Mouse (Mus musculus): ENCODE measurements at regions not wholly inside any gene's neighbourhood (a gene's known extent, or its start where the extent isn't known, plus 50 kb on each side); places are given as distances from the start of the nearest gene placed in this dataset.
A peak's percentile ranks its signal among the peaks of the same experiment; 100 is the strongest.

DNA sequence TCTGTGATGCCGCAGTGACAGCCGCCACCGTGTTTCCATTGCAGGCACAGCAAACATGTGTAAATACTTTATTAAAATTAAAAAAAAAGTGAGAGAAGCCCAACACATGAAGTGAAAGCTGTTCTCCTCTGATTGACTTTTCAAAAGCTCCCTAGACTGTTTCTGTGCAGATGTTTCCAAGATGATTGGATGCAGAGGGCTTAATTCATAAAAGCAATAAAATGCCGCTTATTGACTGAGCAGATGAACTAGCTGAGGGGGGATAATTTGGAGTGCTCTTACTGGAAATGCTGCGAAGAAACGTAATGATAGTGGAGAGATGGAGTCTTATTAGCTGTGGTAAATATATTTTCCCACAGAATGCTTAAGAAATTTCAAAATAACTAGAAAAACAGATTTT lies 170.4 kb downstream of the Rnf144a start:
- no peak for DNase-seq (ENCODE audit: low spot score in 2 of 2)

DNA sequence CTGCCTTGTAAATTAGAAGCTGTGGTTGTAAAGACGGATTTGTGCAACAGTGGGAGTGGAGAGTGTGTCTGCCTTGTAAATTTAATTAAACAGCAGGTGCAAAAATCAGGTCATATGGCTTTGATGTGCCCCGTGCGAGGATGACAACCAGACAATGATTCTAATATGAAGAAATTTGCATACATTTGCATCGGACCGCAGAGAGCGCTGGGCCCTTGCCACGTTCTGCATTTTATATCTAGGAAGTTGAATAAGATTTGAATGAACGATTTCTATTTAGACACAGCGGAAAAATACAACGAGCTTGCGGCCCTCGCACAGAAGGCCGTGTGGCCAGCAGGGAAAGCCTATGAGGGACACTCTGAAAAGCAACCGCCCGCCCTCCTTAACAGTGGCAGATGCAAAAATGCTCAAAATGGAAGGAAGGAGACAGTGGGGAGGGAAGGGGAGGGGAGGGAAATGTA lies 187.5 kb downstream of the Rnf144a start:
- peak; percentile 60 to 66 for DNase-seq (ENCODE audit: low spot score in 2 of 2)

DNA sequence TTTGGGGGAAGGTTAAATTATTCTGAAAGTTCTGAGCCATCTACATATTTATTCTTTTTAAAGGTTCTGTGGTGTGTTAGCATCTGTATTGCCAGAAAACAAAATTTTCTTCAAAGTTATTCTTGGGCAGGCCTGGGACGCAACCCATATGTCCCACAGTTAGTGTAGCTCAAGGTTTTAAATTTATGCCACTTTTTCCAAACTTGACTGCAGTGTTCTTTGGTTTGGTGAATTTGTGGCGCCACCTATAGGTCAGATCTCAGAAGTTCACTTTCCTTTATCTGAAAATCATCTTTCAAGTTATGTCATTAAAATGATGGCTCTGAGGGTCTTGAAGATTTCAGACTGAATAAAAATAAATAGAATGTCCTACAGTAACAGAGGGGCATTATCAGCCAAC lies 188.7 kb downstream of the Rnf144a start:
- DNase-seq (ENCODE audit: low spot score in 2 of 2): peak; percentile 76 to 79

DNA sequence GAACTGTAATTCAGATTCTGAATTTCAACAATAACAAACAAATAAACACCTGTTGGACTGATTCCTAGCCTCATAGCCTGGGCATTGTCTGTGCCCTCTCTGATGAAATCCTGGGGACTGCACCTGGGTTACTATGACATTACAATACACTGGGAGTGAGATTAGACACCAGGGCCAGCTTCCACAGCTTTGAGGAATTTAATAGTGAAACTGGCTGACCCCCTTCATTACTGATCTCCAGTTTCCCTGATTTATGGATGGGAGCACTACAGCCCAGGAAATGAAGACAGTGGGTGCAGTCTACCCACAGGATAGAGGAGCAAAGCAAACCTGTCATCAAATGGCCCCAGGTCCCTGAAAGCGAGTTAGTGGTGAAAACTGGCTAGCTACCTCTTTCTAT lies 202.6 kb downstream of the Rnf144a start:
- DNase-seq (ENCODE audit: low spot score in 2 of 2): no peak

DNA sequence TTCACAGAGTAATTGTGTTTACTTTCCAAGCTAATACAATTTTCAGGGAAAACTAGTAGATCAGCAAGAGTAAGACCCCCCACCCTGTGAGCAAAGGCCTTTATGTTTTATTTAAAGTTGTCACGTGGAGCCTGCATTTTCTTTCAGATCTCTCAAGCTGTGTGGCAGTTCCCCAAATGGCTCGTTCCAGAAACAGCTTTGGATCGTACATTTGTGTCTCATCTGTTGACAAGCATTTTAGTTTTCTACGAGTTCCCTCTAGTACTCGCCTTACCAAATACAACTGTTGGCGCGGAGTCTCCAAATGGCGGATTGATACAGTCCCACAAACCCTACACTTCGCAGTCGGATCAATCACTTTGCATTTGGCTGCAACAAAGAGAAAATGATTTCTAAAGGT lies 203.6 kb downstream of the Rnf144a start:
- DNase-seq (ENCODE audit: low spot score in 2 of 2): peak; percentile 55 to 76

DNA sequence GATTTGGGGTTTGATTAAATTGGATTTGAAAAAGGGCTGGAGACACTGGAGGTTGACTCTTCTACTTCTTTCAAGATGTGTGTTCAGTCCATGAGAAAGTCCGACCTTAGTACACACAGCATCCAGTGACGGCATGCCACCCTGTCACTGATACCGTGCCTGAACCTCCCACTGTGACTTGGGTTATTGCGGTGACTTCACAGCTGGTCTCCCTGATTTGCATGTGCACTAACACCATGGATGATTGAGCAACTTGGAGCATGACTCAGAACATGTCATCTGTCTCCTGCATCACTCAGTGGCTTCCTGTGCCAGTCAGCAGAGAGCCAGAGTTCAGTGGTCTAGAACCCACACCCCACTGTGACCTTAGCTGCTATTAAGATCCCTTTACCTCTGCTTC lies 208.3 kb downstream of the Rnf144a start:
- DNase-seq (ENCODE audit: low spot score in 2 of 2): no peak

DNA sequence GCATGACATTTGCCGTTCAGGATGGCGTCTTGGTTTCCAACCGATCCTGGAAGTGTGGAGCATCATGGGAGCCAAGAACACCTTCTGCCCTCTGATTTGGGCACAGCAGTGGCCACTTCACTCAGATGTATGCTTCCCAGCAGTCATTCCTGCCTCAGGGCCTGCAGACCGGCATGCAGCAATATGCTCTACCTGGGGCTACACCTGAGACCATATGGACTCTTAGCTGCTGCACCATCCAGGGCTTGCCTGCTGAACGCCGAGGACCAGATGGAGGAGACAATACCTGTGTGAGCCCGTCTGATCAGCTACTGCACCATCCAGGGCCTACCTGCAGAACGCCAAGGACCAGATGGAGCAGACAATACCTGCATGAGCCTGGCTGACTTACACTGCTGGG lies 209.0 kb downstream of the Rnf144a start:
- DNase-seq (ENCODE audit: low spot score in 2 of 2): no peak

DNA sequence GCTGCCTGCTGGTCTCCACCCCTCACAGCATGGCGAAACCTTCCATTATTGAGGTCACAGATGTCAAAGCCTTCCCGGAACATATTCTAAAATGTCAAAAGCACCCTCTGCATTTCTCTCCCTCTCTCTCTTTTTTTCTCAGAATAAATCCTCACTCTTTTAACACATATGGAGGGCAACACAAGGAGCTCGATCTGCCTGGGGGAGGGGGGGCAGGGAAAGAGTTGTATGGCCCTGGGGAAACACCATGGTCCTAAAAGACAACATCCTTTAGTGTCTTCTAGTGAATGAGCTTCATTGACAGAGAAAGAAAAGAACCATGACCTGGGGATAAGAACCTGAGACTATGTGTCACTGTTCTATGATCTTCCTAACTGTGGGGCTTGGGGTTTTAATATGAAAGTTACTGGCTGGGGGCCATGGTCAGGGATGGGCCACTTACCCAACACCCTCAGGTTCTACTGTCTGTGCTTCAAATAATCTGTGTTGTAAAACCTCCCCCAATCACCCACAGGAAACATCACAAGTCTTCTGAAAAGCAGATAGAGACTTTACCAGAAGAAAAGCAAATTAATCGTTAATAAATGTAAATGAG lies 223.0 kb downstream of the Rnf144a start:
- no peak for DNase-seq (ENCODE audit: low spot score in 2 of 2)

DNA sequence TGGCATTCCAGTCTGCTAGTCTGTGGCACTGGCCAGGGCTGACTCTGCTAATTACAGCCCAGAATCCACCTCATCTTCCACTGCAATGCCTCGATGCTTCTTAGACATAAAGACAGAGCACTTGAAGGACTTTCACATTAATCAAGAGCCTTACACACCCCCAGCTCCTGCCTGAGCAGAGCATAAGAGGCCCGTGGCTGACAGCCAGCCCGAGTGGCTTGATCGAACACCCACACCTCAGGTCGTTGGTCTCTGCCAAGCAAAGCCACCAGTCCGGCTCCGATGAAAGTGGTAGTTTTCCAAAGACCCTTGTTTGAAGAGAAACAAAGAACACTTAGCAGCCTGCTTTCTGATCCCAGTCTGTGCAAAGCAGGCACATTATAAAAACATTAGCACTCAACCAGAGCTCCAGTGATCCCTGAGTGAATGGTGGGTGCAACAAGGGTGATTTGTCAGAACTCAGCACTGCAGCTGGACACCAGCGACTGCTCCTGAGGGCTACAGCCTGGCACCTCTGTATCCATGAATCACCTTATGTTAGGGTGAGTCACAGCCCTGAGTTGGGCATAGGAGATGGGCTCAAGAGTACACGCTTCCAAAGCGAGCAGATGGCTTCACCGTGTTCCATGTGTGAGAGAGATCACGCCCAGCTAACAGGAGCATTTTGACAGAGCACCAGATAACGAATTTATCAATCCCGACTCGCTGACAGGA lies 223.6 kb downstream of the Rnf144a start:
- DNase-seq (ENCODE audit: low spot score in 2 of 2): peak; percentile 37 to 49

DNA sequence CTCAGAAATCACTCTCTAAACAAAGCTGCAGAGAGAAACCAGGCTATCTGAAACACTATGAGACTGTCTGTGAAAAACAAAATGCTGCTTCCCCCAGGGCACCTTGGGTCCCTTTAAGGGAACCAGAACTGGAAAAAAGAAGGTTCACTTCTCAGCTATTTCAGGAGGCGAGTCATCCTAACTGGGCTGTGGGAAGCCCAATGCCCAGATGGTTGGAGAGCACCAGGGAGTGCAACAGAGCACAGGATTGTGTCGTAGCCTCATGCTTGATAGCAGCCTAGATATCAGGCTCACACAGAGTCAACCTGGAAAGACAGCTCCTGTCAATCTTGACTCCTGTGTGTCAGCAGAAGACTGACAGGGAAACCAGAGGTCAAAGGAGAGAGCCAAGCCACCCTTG lies 226.1 kb downstream of the Rnf144a start:
- DNase-seq (ENCODE audit: low spot score in 2 of 2): no peak

DNA sequence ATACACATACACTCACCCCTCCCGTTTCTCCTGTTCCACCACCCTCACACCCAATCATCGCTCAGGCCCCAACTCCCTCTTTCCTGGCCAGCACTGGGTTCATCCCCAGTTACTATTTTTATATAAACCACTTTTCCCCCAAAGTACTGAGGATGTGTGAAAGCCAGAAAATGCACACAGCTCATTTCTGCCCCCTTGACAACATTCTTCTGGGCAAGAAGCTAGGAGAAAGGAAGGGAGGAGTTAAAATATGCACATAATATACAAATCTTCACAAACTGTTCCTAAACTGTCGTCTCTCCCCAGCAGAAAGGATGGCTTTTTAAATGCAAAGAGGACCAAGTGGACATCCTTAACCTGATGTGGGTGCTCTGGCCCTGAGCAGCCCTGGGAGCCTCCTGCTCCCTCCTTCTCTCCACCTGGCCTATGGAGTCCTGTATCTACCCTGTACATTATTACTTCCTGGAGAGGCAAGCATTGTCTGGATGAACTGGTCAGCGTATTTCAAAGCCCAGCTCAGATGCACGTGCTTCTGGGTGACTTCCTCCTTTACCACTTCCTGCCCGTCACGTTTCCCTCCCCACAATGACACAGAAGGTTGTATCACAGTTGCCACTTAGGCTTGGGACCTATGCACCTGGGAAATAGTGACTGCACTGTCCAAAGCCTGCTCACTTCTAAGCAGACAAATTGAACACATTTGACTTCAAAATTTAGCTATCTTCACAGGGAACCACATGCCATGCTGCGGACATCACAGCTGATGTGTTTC lies 227.8 kb downstream of the Rnf144a start:
- DNase-seq (ENCODE audit: low spot score in 2 of 2): no peak

DNA sequence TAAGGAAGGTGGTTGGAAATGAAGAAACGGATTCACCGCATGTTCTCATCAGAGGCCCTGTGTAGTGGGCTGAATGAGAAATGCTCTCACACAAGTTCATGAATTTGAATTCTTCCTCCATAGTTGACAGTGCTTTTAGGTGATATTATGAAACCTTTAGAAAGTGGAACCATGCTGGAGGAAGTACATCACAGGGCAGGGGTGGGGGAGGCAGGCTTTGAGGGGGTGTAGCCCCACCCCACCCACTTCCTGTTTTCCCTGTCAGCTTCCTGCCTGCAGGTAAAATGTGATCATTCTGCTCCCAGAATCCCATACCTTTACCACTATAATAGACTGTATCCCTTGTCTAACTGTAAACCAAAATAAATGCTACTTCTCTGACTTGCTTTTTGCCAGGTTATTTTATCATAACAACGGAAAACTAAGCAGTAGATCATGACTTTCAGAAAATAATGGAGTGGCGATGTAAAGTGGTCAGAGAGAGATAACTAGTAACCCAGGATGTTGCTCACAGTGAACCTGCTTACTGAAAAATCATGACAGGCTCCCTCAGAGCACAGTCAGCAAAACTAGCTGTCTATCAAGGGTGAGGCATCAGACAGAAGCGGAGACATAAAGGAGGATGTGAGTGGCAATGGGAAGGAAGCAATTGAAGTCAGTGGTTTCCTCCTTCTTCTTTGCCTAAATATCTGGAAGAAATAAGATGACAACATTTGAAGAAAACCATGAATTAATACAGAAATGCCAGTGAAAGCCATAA lies 230.2 kb downstream of the Rnf144a start:
- no peak for DNase-seq (ENCODE audit: low spot score in 2 of 2)

DNA sequence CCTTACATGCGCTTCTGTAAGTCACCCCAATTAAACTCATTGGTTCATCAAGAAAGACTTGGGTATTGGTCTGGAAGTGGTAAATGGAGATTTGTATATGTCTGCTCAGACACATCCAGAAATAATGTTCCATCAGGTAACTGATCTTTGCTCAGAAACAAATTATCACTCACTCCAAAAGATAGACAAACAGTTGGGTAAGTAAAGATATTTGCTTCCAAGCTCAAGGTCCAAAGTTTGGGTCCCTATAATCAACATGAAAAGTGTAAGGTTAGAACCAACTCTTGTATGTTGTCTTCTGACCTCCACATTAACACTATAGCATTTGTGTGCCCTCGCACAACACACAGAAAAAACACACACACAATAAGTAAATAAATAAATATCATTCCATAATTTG lies 232.0 kb downstream of the Rnf144a start:
- no peak for DNase-seq (ENCODE audit: low spot score in 2 of 2)

DNA sequence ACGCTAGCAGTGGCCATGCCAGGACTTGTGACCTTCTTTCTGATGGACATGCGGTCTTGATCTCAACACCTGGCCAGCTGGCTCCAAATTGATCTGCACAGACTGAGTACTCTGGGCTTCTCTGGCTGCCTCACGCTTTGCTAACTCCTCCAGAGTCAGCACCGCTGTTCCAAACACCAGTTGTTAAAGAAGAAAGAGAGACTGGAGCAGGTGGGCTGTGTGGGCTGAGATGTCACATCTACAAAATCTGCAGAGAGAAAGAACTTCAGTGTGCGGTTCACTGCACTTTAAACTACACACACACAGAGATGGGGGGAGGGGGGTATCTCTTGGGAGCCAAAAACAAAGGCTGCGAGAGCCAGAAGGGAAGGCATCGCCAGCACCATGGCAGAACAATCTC lies 234.2 kb downstream of the Rnf144a start:
- peak; percentile 39 to 49 for DNase-seq (ENCODE audit: low spot score in 2 of 2)

DNA sequence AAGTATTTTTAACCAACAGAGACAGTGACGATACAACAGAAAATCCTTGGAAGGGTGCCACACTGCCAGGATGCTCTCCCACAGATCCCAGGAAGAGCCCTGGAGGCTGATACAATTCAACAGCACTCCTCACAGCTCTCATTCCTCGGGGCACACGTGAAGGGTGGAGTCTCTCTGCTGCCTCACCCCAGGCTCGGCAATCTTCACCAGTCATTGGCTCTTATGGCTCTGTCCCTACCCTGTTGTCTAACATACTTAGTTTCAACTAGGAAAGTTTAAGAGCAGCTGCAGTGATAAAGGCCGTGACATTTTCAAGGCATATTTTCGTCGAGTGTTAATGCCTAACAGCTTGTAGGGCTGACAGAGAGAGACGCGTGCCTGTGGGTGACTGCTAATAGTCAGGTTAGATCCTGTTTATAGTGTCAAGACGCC lies 238.8 kb downstream of the Rnf144a start:
- peak; percentile 31 to 33 for DNase-seq (ENCODE audit: low spot score in 2 of 2)

DNA sequence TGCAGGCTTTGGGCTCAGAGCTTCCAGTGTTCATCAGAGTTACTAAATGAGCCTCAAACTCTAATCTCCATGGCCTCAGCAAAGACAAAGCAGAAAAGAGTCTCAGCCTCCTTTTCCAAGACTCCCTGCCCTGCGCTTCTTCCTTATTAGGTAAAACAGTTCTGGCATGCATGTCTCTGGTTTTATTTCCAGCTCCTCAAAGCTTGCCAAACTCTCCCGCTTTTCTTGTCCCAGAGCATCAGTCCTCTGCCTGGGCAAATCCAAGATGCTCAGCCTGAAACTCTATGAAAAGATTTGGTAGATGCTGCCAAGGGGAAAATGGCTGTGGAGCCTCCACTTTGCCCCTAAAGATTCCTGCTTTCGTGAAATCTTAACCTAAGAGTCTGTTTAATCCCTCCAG lies 251.6 kb downstream of the Rnf144a start:
- DNase-seq (ENCODE audit: low spot score in 2 of 2): peak; percentile 38 to 50

DNA sequence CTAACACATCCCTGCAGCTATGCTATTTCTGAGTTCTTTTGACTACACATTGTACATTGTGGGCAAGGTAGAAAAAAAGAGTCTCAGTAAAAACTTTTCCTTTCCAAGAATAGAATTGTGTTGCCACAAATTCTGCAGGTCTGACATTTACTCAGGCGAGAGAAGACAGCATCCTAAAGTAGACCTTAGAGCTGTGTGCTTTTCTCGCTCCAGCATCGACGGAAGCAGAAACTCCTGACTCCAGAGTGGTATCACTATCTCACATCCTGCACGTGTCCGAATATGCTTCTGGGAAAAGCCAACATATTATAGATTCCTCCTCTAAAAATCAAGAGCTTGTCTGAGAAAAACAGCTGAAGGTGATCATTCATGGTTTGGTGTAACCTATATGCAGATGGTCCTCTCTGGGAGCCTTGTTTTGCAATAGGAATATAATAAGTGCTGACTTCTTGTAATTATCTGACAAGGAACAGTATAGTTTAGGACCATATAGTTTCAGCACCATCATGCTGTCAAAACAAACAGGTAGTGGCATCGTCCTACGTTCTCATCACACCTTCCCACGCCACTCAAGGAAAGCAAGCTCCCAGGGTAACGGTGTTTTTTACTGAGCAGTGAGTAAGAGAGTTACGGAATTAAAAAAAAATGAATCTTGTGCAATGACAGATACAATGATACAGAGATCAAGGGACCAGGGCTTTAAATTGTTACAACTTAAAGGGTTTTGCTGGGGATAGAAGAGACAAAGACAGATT lies 254.0 kb downstream of the Rnf144a start:
- no peak for DNase-seq (ENCODE audit: low spot score in 2 of 2)

DNA sequence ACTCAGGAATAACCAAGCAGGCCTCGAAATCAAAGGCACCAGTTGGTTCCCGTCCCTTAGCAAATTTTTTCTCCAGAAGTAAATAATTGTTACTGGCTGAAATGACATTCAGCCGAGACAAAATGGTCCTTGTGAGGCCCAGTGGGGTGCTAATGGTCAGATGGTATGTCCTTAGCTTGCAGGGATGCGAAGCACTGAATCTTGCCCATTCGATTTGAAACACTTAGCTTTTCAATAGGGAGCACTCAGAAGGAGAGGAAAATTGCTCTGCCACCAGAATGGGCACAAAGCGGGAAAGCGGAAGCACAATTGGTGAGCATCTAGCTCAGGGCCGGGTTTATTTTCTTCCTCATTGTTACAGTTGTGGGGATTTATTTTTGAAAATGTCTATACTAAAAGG lies 262.1 kb downstream of the Rnf144a start:
- no peak for DNase-seq (ENCODE audit: low spot score in 2 of 2)

DNA sequence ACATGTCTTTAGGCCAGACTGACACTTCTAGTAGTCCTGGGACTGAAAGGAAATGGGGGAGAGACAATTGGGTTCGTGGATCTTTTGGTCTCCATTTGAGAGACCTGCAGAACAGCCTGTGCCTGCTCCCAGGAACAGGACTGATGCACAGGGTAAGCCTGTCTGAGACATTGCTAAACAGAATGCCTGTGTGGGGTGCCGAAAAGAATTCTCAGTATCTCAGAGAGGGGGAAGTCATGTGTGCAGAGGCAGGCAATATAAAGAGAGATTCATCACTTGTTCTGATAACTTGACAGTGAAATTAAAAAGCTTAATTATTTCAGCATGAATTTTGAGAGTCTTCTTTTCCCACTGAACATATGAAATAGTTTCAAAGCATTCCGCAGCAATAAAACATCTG lies 268.7 kb downstream of the Rnf144a start:
- no peak for DNase-seq (ENCODE audit: low spot score in 2 of 2)

DNA sequence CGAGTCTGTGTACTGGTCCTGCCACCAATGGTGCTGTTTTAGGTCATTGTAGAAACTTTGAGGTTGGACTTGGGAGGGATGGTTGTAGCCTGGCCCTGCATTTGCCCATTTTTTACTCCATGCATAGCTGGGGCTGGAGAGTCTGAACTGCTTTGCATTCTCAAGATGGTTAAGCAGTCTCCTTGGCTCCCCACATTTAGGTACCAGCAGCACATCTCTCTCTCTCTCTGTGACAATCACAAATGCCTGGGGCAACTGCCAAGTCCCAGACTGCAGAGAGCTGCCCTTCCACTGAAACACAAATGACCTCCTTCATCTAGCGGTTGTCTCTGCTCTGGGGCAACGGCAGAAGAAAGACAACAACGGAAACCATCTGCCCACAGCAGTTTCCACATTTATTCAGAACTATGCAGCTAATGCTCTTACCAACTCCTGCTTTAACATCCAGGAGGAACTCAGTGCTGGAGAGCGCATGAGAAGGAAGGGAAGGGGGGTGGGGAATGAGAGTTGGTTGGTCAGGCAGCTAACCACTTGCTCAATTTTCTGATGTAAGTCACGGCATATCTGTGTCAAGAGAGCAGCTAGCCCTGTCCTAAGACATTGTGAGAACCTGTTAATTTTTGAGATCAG lies 269.9 kb downstream of the Rnf144a start:
- DNase-seq (ENCODE audit: low spot score in 2 of 2): peak in 1 of 2 experiments; percentile 35

DNA sequence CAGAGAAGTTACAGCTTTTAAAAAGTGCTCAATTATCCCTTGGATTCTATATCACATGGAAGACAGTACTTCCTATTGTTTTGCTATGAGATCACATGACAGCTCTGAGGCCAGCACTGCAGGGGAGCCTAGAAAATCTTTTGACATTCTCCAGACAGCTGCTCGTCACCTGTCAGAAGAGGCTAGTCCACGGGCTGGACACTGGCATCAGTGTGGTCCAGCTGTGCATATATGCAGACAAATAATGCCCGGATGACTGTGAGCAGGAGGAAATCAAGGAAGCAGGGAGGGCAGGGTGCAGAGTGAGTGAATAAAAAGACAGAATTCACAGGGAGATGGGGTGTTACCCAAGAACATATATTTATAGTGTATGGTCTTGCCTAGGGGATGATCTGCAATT lies 270.4 kb downstream of the Rnf144a start:
- DNase-seq (ENCODE audit: low spot score in 2 of 2): no peak
